Mouse (Mus musculus) midbrain, embryonic 12.5 days (tissue): ENCODE data around the gene Timm13. TPM values are rescaled to one million over a fixed set of nuclear protein-coding genes. Genes with fewer than 3 reads are reported as not detected.

Source experiments
- ATAC-seq: fragments of 200-750 bp; cut with Nextera tagmentation; 2 replicates; pipeline ENCODE4 v1.8.0; 2017; ENCODE audit warnings: low read depth, moderate TSS enrichment, moderate library complexity; ENCODE audit not compliant: low FRiP score
- H3K27ac ChIP-seq: fragments of 300-500 bp; sonication (generic); replicated peaks from 2 replicates; pipeline ENCODE4 v1.5.1; 2016; ENCODE audit warnings: mild to moderate bottlenecking
- H3K27me3 ChIP-seq: fragments of 300-500 bp; sonication (generic); 2 replicates; pipeline ENCODE4 v1.6.1; 2016; ENCODE audit warnings: mild to moderate bottlenecking
- H3K36me3 ChIP-seq: fragments of 300-500 bp; sonication (generic); 2 replicates; pipeline ENCODE4 v1.6.1; 2016
- H3K4me1 ChIP-seq: fragments of 300-500 bp; sonication (generic); 2 replicates; pipeline ENCODE4 v1.6.1; 2016
- H3K4me2 ChIP-seq: fragments of 300-500 bp; sonication (generic); replicated peaks from 2 replicates; pipeline ENCODE4 v1.6.1; 2016; ENCODE audit warnings: mild to moderate bottlenecking, moderate library complexity
- H3K4me3 ChIP-seq: fragments of 300-500 bp; sonication (generic); 2 replicates; pipeline ENCODE4 v1.5.1; 2016; ENCODE audit warnings: mild to moderate bottlenecking
- H3K9ac ChIP-seq: fragments of 300-500 bp; sonication (generic); replicated peaks from 2 replicates; pipeline ENCODE4 v1.6.1; 2016; ENCODE audit warnings: mild to moderate bottlenecking, moderate library complexity
- H3K9me3 ChIP-seq: fragments of 300-500 bp; sonication (generic); 2 replicates; pipeline ENCODE4 v1.6.1; 2016; ENCODE audit warnings: mild to moderate bottlenecking
- WGBS: fragments of 180-500 bp; shearing (Covaris S2); methylation state at CpG from one replicate; pipeline ENCODE4 v1.1.7; 2016; 5-methylcytosine and 5-hydroxymethylcytosine counted together
- polyA plus RNA-seq: library from polyadenylated mRNA; unstranded; fragments of >200 nt; fragmentation: Nextera tagmentation; extraction: Ambion mirVana; gene quantifications from 2 replicates; pipeline ENCODE4 v1.2.1, GENCODE M21; 2016

The Timm13 gene
- polyA plus RNA-seq = 305 and 308 TPM in 2 replicates

GRCm38 (mm10) chr10:80900318-80901247, at the start of gene Timm13:
Gene Timm13 (minus strand): TSS chr10:80900969.
- Histone ChIP-seq H3K4me2 (peak within 1 kb of the TSS; percentile 97), H3K27ac (peak within 1 kb of the TSS; percentile 84), H3K9ac (peak within 1 kb of the TSS; percentile 83), H3K36me3 (peaks cover 45% of the 10 kb centered on the region), H3K4me3 (peak within 1 kb of the TSS; percentile 92), H3K27me3 (peaks cover 10% of the 10 kb centered on the region), H3K9me3 (no peaks in the 10 kb centered on the region), H3K4me1 (peaks cover 24% of the 10 kb centered on the region)
- WGBS = under 1% methylated on average over 72 of the region's 72 CpGs
- ATAC-seq = peak; percentile 94

- no peak overlapping the region for H3K4me3 ChIP-seq
- 26% methylated on average over 5 of the region's 5 CpGs for WGBS
- no peak for ATAC-seq
Measured at GRCm38 (mm10) chr10:80950314-80950713, 49.5 kb upstream of the Timm13 start.

GRCm38 (mm10) chr10:80949081-80949480, 48.3 kb upstream of the Timm13 start:
- Histone ChIP-seq H3K27me3 (peaks cover 12% of the 10 kb centered on the region; the same call in 1 of the 2 replicates), H3K4me1 (peaks cover 8% of the 10 kb centered on the region; the same call in 1 of the 2 replicates), H3K4me2 (no peak overlapping the region), H3K9ac (no peak overlapping the region), H3K27ac (no peak overlapping the region), H3K9me3 (no peaks in the 10 kb centered on the region), H3K4me3 (no peak overlapping the region), H3K36me3 (no peaks in the 10 kb centered on the region)
- 70% methylated on average over 3 of the region's 3 CpGs for WGBS
- no peak for ATAC-seq

More at GRCm38 (mm10) chr10:80950314-80950713, 49.5 kb upstream of the Timm13 start:
- H3K4me1 ChIP-seq = peaks cover 8% of the 10 kb centered on the region; the same call in 1 of the 2 replicates
- H3K27ac ChIP-seq = no peak overlapping the region
- no peak overlapping the region for H3K4me2 ChIP-seq
- no peak overlapping the region for H3K9ac ChIP-seq
- peaks cover 12% of the 10 kb centered on the region; the same call in 1 of the 2 replicates for H3K27me3 ChIP-seq
- no peaks in the 10 kb centered on the region for H3K36me3 ChIP-seq
- no peaks in the 10 kb centered on the region for H3K9me3 ChIP-seq

GRCm38 (mm10) chr10:80948570-80948969, 47.8 kb upstream of the Timm13 start:
- H3K27ac ChIP-seq = no peak overlapping the region
- no peak overlapping the region for H3K4me2 ChIP-seq
- no peak for ATAC-seq
- no peaks in the 10 kb centered on the region for H3K9me3 ChIP-seq
- no peak overlapping the region for H3K4me3 ChIP-seq
- peaks cover 16% of the 10 kb centered on the region; the same call in 1 of the 2 replicates for H3K27me3 ChIP-seq
- no peaks in the 10 kb centered on the region for H3K36me3 ChIP-seq
- WGBS = 44% methylated on average over 6 of the region's 6 CpGs
- H3K4me1 ChIP-seq = peaks cover 8% of the 10 kb centered on the region; the same call in 1 of the 2 replicates
- no peak overlapping the region for H3K9ac ChIP-seq

GRCm38 (mm10) chr10:80947802-80948201, 47.0 kb upstream of the Timm13 start:
- Histone ChIP-seq H3K36me3 (no peaks in the 10 kb centered on the region), H3K9ac (no peak overlapping the region), H3K9me3 (no peaks in the 10 kb centered on the region), H3K4me1 (peaks cover 8% of the 10 kb centered on the region; the same call in 1 of the 2 replicates), H3K4me3 (no peak overlapping the region), H3K27me3 (peaks cover 19% of the 10 kb centered on the region; the same call in 1 of the 2 replicates), H3K4me2 (no peak overlapping the region), H3K27ac (no peak overlapping the region)
- WGBS = 70% methylated on average over 2 of the region's 2 CpGs
- ATAC-seq = no peak

GRCm38 (mm10) chr10:80946684-80947437, 46.1 kb upstream of the Timm13 start:
- no peaks in the 10 kb centered on the region for H3K9me3 ChIP-seq
- no peak overlapping the region for H3K4me3 ChIP-seq
- H3K36me3 ChIP-seq = no peaks in the 10 kb centered on the region
- no peak for ATAC-seq
- H3K4me1 ChIP-seq = peaks cover 8% of the 10 kb centered on the region; the same call in 1 of the 2 replicates
- H3K9ac ChIP-seq = no peak overlapping the region
- H3K4me2 ChIP-seq = no peak overlapping the region
- no peak overlapping the region for H3K27ac ChIP-seq
- WGBS = 66% methylated on average over 14 of the region's 14 CpGs
- peaks cover 19% of the 10 kb centered on the region; the same call in 1 of the 2 replicates for H3K27me3 ChIP-seq

GRCm38 (mm10) chr10:80944231-80944630, 43.5 kb upstream of the Timm13 start:
- Histone ChIP-seq H3K27me3 (peaks cover 33% of the 10 kb centered on the region), H3K36me3 (no peaks in the 10 kb centered on the region), H3K4me1 (peaks cover 18% of the 10 kb centered on the region), H3K4me2 (no peak overlapping the region), H3K4me3 (no peak overlapping the region), H3K9ac (no peak overlapping the region), H3K9me3 (no peaks in the 10 kb centered on the region), H3K27ac (no peak overlapping the region)
- no peak for ATAC-seq
- 89% methylated on average over 5 of the region's 5 CpGs for WGBS

GRCm38 (mm10) chr10:80943701-80944100, 42.9 kb upstream of the Timm13 start:
- no peak for ATAC-seq
- no peak overlapping the region for H3K9ac ChIP-seq
- no peak overlapping the region for H3K4me2 ChIP-seq
- no peak overlapping the region for H3K4me3 ChIP-seq
- H3K36me3 ChIP-seq = no peaks in the 10 kb centered on the region
- 90% methylated on average over 9 of the region's 9 CpGs for WGBS
- H3K27me3 ChIP-seq = peaks cover 38% of the 10 kb centered on the region
- peaks cover 22% of the 10 kb centered on the region for H3K4me1 ChIP-seq
- H3K27ac ChIP-seq = no peak overlapping the region
- H3K9me3 ChIP-seq = no peaks in the 10 kb centered on the region

- whole genome bisulfite sequencing = 59% methylated on average over 8 of the region's 8 CpGs
- Histone ChIP-seq H3K9me3 (no peaks in the 10 kb centered on the region), H3K9ac (no peak overlapping the region), H3K27me3 (peaks cover 46% of the 10 kb centered on the region), H3K4me1 (peaks cover 27% of the 10 kb centered on the region), H3K27ac (no peak overlapping the region), H3K36me3 (no peaks in the 10 kb centered on the region), H3K4me2 (no peak overlapping the region), H3K4me3 (no peak overlapping the region)
- no peak for ATAC-seq
Measured at GRCm38 (mm10) chr10:80942919-80943318, 42.1 kb upstream of the Timm13 start.

GRCm38 (mm10) chr10:80940988-80941347, 40.2 kb upstream of the Timm13 start:
- H3K9ac ChIP-seq = no peak overlapping the region
- 57% methylated on average over 2 of the region's 2 CpGs for WGBS
- no peak overlapping the region for H3K4me3 ChIP-seq
- peaks cover 41% of the 10 kb centered on the region for H3K4me1 ChIP-seq
- no peak overlapping the region for H3K27ac ChIP-seq
- no peak for ATAC-seq
- no peaks in the 10 kb centered on the region for H3K36me3 ChIP-seq
- H3K27me3 ChIP-seq = peaks cover 63% of the 10 kb centered on the region
- H3K4me2 ChIP-seq = no peak overlapping the region
- H3K9me3 ChIP-seq = no peaks in the 10 kb centered on the region

GRCm38 (mm10) chr10:80940320-80940987, 39.7 kb upstream of the Timm13 start:
- Histone ChIP-seq H3K27ac (no peak overlapping the region), H3K4me2 (peak overlapping the region; percentile 74; the same call in 1 of the 2 replicates), H3K4me1 (peaks cover 46% of the 10 kb centered on the region), H3K9me3 (no peaks in the 10 kb centered on the region), H3K27me3 (peaks cover 68% of the 10 kb centered on the region), H3K9ac (peak overlapping the region; percentile 59; the same call in 1 of the 2 replicates), H3K36me3 (no peaks in the 10 kb centered on the region), H3K4me3 (no peak overlapping the region)
- no peak for ATAC-seq
- 57% methylated on average over 8 of the region's 8 CpGs for WGBS
